Mouse (Mus musculus) liver, embryonic 14.5 days (tissue): Measurements from ENCODE around the gene Hrc.

ENCODE experiments used
- CTCF ChIP-seq: IDR thresholded peaks from 2 replicates; pipeline ENCODE4 v1.5.1; 2016; ENCODE audit warnings: antibody characterized with exemption, low read depth, control low read depth
- EP300 ChIP-seq: IDR thresholded peaks from 2 replicates; pipeline ENCODE4 v1.6.1; 2016; ENCODE audit warnings: antibody characterized with exemption, low read depth

DNA sequence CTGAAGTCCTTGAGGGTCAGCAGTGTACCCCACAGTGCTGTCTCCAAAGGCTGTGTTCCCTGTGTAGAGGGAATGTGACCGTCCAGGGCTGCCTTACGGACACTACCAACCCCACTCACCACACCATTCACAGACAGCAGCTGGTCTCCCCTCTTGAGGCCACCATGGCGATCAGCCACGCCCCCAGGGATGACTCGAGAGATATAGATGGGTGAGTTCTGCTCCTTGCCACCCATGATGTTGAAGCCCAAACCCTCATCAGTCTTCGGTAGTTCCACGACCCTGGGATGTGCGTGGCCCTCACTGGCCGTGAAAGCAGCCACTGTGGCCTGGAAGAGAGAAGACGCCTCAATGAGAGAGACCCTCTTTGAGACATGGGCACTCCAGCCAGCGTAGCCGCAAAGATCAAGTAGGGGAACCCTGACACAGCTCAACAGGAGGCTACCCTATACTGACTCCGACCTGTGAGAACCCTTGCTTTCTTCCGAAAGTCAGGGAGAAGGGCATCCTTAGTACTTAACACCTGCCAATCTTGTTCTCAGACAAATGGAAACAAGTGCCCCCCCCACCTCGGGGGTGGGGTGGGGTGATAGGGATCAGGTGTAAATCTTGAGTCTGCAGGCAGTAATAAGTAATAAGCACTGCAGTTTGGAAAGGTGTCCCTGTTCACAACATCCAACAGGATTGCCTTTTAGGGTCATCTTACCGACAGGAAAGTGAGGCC lies 34.1 kb downstream of the Hrc start:
- TF ChIP-seq CTCF (no peak), EP300 (no peak)
